Mouse (Mus musculus) forebrain, embryonic 14.5 days (tissue): ENCODE measurements around the gene Ston2. TPM values are rescaled to one million over a fixed set of nuclear protein-coding genes. Genes with fewer than 3 reads are reported as not detected.
"Not testable (repeated sequence)": the region's sequence is repeated elsewhere in the genome, so short reads cannot be mapped to it uniquely, and the experiment has no call there.

Source experiments
- ATAC-seq: fragments of 200-750 bp; cut with Nextera tagmentation; 2 replicates; pipeline ENCODE4 v1.8.0; 2017; ENCODE audit warnings: mild to moderate bottlenecking, moderate library complexity
- DNase-seq: peaks from one replicate; pipeline ENCODE4 v3.0.0-alpha.2; 2015; ENCODE audit warnings: low spot score
- H3K27ac ChIP-seq: fragments of 300-500 bp; sonication (generic); 2 replicates; pipeline ENCODE4 v1.5.1; 2014; ENCODE audit warnings: low read depth, mild to moderate bottlenecking, control low read depth, low read length, moderate library complexity
- H3K27me3 ChIP-seq: fragments of 300-500 bp; sonication (generic); replicated peaks from 2 replicates; pipeline ENCODE4 v1.6.1; 2014; ENCODE audit warnings: low read length, control low read depth, mixed read lengths; ENCODE audit not compliant: control insufficient read depth, insufficient read depth
- H3K36me3 ChIP-seq: fragments of 300-500 bp; sonication (generic); 2 replicates; pipeline ENCODE4 v1.6.1; 2014; ENCODE audit warnings: low read length, control low read depth; ENCODE audit not compliant: control insufficient read depth, insufficient read depth
- H3K4me1 ChIP-seq: fragments of 300-500 bp; sonication (generic); 2 replicates; pipeline ENCODE4 v1.6.1; 2014; ENCODE audit warnings: antibody characterized with exemption, low read length, control low read depth; ENCODE audit not compliant: control insufficient read depth, insufficient read depth
- H3K4me2 ChIP-seq: fragments of 300-500 bp; sonication (generic); 2 replicates; pipeline ENCODE4 v1.6.1; 2014; ENCODE audit warnings: mild to moderate bottlenecking, control low read depth, low read length
- H3K4me3 ChIP-seq: fragments of 300-500 bp; sonication (generic); 2 replicates; pipeline ENCODE4 v1.5.1; 2014; ENCODE audit warnings: low read depth, low read length, control low read depth
- H3K9ac ChIP-seq: fragments of 300-500 bp; sonication (generic); 2 replicates; pipeline ENCODE4 v1.6.1; 2014; ENCODE audit warnings: mild to moderate bottlenecking, low read length, control low read depth, moderate library complexity
- H3K9me3 ChIP-seq: fragments of 300-500 bp; sonication (generic); replicated peaks from 2 replicates; pipeline ENCODE4 v1.6.1; 2016; ENCODE audit warnings: low read length, control low read depth, mixed read lengths; ENCODE audit not compliant: control insufficient read depth
- WGBS: fragments of 180-500 bp; shearing (Covaris S2); extraction: QIAGEN DNeasy Blood & Tissue Kit; methylation state at CpG from one replicate; pipeline ENCODE4 v1.1.7; 2014; 5-methylcytosine and 5-hydroxymethylcytosine counted together
- polyA plus RNA-seq: library from polyadenylated mRNA; unstranded; fragments of >200 nt; fragmentation: Nextera tagmentation; extraction: Ambion mirVana; gene quantifications from 2 replicates; pipeline ENCODE4 v1.2.1, GENCODE M21; 2014

The Ston2 gene
- polyA plus RNA-seq, 1 experiment from 2014 or later = 5.6 TPM

DNA sequence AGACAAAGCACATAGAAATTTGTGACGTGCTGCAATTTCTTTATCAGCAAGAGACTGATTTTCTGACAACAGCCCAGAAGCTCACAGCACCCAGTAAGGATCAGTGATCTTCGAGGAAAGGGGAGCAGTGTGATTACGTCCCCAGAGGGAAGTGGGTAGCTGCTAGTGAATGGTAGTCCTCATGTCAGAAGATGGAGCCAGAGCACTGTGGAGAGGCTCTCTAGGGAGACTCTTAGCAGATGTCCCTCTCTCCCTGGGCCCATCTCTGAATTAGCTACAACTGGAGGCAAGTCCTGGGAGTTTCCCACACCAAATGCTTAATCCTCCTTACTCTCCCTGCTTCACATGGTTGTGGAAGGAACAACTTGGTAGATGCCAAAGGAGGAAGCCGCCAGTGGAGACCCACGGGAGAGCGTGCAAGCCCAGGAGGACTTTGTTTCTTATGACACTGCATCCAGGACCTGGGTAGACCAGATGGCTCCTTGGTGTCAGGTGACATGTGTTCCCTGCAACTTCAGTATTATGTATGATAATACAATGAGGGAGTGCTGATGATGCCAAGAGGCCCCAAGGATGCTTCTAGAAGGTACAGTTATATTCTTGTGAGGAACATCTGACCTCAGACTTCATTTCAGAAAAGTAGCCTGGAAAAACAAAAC lies 10.7 kb upstream of the Ston2 start:
- Histone ChIP-seq H3K4me2 (no peak overlapping the region), H3K9ac (no peak overlapping the region), H3K36me3 (no peaks in the 10 kb centered on the region), H3K9me3 (no peaks in the 10 kb centered on the region), H3K4me1 (no peaks in the 10 kb centered on the region), H3K27ac (no peak overlapping the region), H3K4me3 (no peak overlapping the region), H3K27me3 (no peaks in the 10 kb centered on the region)
- 80% methylated on average over 6 of the region's 6 CpGs for WGBS
- peak; percentile 19 for DNase-seq
- ATAC-seq = peak; percentile 62

DNA sequence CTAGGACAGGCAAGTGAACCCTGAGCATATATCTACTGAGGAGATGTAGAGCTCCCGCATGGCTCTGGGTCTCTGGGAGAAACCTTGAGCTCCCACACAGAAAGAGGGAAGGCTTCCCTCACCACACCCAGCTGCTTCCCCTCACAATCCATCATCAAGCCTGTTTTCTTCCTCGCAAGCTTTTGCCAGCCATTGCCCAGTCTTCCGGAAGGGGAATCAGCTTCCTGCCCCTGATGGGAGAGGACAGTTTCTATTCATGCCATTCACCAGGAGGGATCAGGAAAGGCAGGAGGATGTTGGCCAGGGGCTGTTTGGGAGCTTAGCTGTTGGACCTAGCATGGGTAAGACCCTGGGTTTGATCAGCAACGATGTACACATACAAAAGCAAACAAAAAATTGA lies 8.6 kb upstream of the Ston2 start:
- H3K9ac ChIP-seq = no peak overlapping the region
- 71% methylated on average over 4 of the region's 4 CpGs for WGBS
- H3K4me2 ChIP-seq = no peak overlapping the region
- no peaks in the 10 kb centered on the region for H3K4me1 ChIP-seq
- H3K36me3 ChIP-seq = no peaks in the 10 kb centered on the region
- no peaks in the 10 kb centered on the region for H3K9me3 ChIP-seq
- DNase-seq = no peak
- H3K27ac ChIP-seq = no peak overlapping the region
- no peaks in the 10 kb centered on the region for H3K27me3 ChIP-seq
- no peak overlapping the region for H3K4me3 ChIP-seq
- no peak for ATAC-seq

DNA sequence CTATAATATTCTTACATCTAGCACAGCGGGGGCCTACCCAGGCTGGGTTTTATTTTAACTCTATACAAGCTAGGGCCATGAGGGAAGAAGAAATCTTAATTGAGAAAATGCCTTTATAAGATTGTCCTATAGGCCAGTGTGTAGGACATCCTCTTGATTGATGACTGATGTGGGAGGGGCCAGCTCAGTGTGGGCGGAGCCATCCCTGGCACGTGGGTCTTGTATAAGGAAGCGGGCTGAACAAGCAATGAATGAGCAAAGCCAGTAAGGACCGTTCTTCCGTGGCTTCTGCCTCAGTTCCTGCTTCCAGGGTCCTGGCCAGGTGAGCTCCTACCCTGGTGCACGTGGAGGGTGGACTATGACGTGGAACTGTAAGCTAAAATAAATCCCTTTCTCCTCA lies 5.1 kb upstream of the Ston2 start:
- no peak overlapping the region for H3K27ac ChIP-seq
- no peak overlapping the region for H3K4me3 ChIP-seq
- ATAC-seq (no peak), DNase-seq (no peak)
- H3K9me3 ChIP-seq = no peaks in the 10 kb centered on the region
- H3K27me3 ChIP-seq = no peaks in the 10 kb centered on the region
- 80% methylated on average over 8 of the region's 8 CpGs for WGBS
- H3K4me2 ChIP-seq = no peak overlapping the region
- no peaks in the 10 kb centered on the region for H3K4me1 ChIP-seq
- no peaks in the 10 kb centered on the region for H3K36me3 ChIP-seq
- H3K9ac ChIP-seq = no peak overlapping the region

DNA sequence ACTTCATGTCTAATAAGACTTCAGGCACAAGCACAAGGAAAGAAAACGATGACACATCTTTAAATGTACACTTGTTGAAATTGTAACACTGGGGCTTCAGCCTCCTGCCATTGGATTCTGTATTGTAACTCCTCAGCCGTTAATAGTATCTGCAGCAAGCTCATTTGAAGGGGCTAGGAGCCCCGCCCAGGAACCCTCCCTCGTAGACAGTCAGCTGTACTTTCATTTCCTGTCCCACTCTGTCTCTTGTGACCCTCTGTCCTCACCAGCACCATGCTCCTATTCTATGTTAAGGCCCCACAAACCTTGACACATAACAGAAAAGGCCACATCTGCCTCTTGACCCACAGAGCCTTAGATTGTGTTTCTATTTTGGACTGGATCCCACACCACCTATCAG lies 3.6 kb upstream of the Ston2 start:
- no peaks in the 10 kb centered on the region for H3K36me3 ChIP-seq
- ATAC-seq (no peak), DNase-seq (no peak)
- H3K4me2 ChIP-seq = no peak overlapping the region
- H3K4me3 ChIP-seq = no peak overlapping the region
- no peaks in the 10 kb centered on the region for H3K4me1 ChIP-seq
- H3K27me3 ChIP-seq = no peaks in the 10 kb centered on the region
- 82% methylated on average over 4 of the region's 4 CpGs for WGBS
- no peak overlapping the region for H3K27ac ChIP-seq
- no peaks in the 10 kb centered on the region for H3K9me3 ChIP-seq
- no peak overlapping the region for H3K9ac ChIP-seq

DNA sequence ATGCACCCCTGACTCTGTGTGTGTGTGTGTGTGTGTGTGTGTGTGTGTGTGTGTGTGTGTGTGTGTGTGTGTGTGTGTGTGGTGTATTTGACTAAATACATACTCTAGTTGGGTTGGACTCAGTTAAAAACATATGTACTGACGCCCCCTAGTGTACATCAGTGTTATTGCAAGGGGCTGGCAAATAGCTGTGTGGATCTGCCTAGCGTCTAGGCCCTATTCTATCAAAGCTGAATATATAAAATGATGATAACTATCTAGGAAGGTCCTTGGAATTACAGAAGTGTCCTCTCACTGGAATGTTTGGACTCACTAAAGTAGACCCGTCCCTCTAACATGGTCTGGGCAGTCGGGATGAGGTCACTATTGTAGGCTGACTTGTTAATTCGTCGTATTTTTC lies 1.6 kb upstream of the Ston2 start:
- WGBS = 52% methylated on average over 6 of the region's 6 CpGs
- peak; percentile 60; the same call in 1 of the 2 replicates for ATAC-seq
- Histone ChIP-seq H3K9ac (no peak overlapping the region), H3K27me3 (no peaks in the 10 kb centered on the region), H3K4me1 (no peaks in the 10 kb centered on the region), H3K36me3 (no peaks in the 10 kb centered on the region), H3K9me3 (no peaks in the 10 kb centered on the region), H3K27ac (no peak overlapping the region), H3K4me3 (no peak overlapping the region), H3K4me2 (no peak overlapping the region)
- DNase-seq = peak; percentile 78

DNA sequence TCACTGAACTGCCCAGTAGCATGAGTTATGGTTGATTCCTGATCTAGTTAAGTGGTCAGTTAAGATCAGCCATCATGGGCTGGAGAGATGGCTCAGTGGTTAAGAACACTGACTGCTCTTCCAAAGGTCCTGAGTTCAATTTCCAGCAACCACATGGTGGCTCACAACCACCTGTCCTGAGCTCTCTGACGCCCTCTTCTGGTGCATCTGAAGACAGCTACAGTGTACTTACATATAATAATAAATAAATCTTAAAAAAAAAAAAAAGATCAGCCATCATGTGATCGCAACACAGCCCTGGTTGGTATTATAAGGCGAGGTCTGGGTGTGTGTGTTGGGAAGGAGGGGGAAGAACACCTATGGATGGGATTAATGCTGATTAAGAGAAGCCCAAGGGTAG lies 259 bp upstream of the Ston2 start:
- not testable (repeated sequence) for H3K36me3 ChIP-seq, H3K4me1 ChIP-seq, H3K9ac ChIP-seq, H3K4me2 ChIP-seq, H3K4me3 ChIP-seq, H3K27me3 ChIP-seq, H3K27ac ChIP-seq, H3K9me3 ChIP-seq, DNase-seq, ATAC-seq
- WGBS = 67% methylated on average over 3 of the region's 3 CpGs

DNA sequence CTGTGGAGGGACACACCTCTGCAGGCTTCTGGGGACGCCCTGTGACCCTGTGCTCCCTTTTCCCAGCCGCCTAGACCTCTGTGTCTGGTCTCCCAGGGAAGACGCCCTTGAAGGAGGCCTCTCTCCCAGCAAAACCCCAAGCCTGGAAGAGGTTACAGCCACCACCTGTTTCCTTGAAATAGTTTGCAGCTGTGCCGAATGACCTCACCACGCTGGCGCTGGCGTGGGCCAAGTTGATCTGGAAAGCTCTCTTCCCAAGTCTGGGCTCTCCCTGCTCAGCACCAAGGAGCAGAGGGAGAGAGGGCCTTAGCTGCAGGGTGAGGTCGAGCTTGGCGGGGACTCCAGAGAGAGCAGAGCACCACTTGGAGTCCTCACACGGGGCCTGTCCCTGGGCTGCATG lies 1.8 kb downstream of the Ston2 start:
- H3K4me1 ChIP-seq = no peaks in the 10 kb centered on the region

DNA sequence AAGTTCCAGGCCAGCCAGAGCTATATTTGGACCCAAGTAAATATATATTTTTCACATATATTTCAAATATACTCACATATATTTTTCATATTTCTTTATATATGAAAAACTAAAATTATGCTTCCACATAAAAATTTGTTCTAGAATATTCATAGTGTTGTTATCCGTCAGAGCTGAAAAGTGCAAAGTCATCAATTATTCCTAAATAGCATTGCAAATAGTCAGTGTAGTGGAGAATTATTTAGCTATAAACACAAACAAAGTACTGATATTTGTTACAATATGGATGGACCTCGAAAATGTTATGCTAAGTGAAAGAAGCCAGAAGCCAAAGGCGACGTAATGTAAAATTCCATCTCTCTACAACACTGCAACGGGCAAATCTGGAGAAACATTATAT lies 6.8 kb downstream of the Ston2 start:
- DNase-seq = no peak
- Histone ChIP-seq H3K36me3 (no peaks in the 10 kb centered on the region), H3K27me3 (no peaks in the 10 kb centered on the region), H3K9ac (no peak overlapping the region), H3K4me1 (0 out of 2 replicates have a peak, but pooled peaks cover 5% of the 10 kb centered on the region), H3K4me3 (no peak overlapping the region), H3K9me3 (no peaks in the 10 kb centered on the region), H3K27ac (no peak overlapping the region), H3K4me2 (no peak overlapping the region)
- 89% methylated on average over 5 of the region's 5 CpGs for WGBS
- no peak for ATAC-seq

More for the DNA sequence above, 1.8 kb downstream of the Ston2 start:
- Histone ChIP-seq H3K4me3 (no peak overlapping the region), H3K27me3 (no peaks in the 10 kb centered on the region), H3K9ac (no peak overlapping the region), H3K4me2 (no peak overlapping the region), H3K9me3 (no peaks in the 10 kb centered on the region), H3K27ac (no peak overlapping the region), H3K36me3 (no peaks in the 10 kb centered on the region)
- ATAC-seq = no peak
- WGBS = 67% methylated on average over 10 of the region's 10 CpGs
- DNase-seq = no peak

DNA sequence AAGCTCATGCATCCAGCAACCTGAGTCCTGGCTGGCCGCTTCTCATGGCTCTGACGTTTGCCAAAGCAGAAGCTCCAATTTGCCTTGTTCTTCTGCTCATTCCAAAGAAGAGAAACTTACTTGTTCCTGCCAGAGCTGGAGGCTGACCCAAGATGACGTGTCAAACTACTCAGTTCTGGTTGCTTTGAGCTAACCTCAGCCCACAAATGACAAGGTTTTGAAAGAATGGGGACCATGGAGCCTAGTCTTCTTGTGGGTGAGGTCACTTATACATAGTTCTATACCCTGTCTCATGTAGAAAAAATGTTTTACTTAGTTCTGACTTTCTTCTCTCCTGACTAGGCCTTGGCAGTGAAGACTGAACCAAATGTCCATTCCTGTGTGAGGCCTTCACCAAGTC lies 7.7 kb downstream of the Ston2 start:
- Histone ChIP-seq H3K4me3 (no peak overlapping the region), H3K4me2 (no peak overlapping the region), H3K36me3 (no peaks in the 10 kb centered on the region), H3K4me1 (0 out of 2 replicates have a peak, but pooled peaks cover 5% of the 10 kb centered on the region), H3K9me3 (no peaks in the 10 kb centered on the region), H3K9ac (no peak overlapping the region), H3K27ac (no peak overlapping the region), H3K27me3 (no peaks in the 10 kb centered on the region)
- 82% methylated on average over 3 of the region's 3 CpGs for WGBS
- DNase-seq = no peak
- ATAC-seq = no peak
